Mouse (Mus musculus): Measurements from ENCODE around the gene Aqp9. TPM values are rescaled to one million over a fixed set of nuclear protein-coding genes. Genes with fewer than 3 reads are reported as not detected.

The Aqp9 gene
- total RNA-seq (2021) = under 1 TPM; 0.15 to 0.17 TPM
- long read RNA-seq, experiment 1 = 0 reads
- long read RNA-seq, experiment 2 = 0 reads

DNA sequence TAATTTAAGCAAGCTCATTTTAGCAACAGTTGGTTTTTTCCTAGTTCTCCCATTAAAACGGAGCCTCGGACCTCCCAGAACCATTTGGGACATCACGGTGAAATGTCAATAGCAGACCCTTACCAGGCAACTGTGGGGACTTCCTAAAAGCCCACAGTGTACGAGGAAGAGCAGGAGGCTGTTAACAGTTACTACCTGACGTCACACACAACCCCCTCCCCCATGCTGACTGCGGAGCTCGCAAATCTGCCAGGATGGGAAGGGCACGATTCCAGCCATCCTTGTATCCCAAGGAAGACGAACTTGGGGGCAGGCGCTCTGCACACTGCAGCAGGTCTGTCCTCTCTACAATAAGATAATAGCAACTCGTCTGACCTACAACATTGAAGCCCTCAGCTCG is at the start of gene Aqp9:
TSS of gene Aqp9 (minus strand) at position 172 of the 400 bp plus-strand sequence.
- no peak for DNase-seq

DNA sequence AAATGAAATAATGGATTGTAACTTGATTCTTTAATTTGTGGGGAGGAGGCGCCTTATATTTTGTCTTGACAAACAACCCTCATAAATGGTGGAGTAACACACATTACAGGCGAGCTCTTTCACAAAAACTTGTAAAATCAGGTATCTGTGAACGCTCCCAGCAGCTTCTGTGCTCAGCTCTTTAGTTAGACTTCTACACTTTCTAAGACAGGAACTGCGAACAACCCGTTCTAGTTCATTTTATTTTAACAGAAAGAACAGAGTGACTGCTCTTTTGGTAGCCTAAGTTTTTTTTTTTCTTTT is 49.3 kb upstream of the Aqp9 start:
- no peak for DNase-seq

- DNase-seq = peak in 1 of 2 experiments; percentile 32
Observed at GRCm38 (mm10) chr9:71216996-71217792, 48.7 kb upstream of the Aqp9 start.

GRCm38 (mm10) chr9:71216036-71216995 is 47.8 kb upstream of the Aqp9 start:
- DNase-seq = peak; percentile 17 to 61

DNA sequence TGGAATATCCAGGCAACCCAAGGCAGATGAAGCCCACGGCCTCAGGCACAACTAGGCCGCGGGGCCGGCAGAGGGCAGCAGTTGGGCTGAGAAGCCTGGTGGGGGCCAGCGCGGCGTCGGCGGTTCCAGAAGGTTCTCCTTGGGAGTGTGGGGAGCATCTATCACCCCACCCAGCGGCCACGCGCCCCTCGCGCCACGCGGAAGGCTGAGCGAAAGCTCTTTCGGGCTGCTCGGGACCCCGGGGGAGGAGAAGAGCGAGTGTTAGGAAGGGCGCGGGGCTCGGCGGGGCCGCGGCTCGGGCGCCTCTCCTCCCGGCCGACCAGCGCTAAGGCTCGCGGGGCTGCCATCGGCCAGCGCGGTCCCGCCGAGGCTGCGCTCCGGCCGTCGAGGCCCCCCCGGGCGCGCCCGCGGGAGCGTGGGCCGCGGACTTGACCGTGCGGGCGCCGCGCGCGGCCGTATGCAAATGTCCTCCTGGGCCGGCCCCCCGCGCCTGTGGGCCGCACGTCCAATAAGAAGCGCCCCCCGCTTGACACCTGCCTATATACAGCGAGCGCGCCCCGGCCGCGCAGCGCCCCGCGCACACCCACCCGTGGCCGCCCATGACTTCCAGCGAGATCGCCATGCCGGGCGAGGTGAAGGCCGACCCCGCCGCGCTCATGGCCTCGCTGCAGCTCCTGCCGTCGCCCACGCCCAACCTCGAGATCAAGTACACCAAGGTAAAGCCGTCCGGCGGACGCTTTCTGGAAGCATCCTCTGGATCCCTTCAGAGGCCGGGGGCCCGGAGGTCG is 47.0 kb upstream of the Aqp9 start, which contains the start of gene Aldh1a2:
TSS of gene Aldh1a2 (plus strand) at position 542 of the 788 bp plus-strand sequence.
- DNase-seq = peak; percentile 66 to 81

GRCm38 (mm10) chr9:71213636-71214035 is 45.2 kb upstream of the Aqp9 start:
- peak in 1 of 2 experiments; percentile 14 for DNase-seq

- peak in 1 of 2 experiments; percentile 55 for DNase-seq
Observed at GRCm38 (mm10) chr9:71210870-71211269, 42.4 kb upstream of the Aqp9 start.

DNA sequence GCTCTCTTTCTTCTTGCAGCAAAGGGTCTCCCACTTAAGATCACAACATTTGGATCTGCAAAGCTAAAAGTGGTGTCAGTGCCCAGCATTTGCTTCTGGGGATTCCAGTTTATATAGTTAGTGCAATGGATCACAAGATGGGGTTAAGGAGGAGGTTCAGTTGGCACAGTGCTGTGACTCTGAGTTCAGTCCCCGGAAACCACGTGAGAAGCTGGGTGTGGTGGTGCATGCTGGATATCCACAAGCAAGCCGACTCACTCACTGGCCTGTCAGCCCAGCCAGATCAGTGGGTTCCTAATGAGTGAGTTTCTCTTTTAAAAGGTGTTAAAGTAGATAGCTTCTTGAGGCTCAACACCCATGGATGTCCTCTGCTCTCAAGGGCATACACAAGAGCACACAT is 40.8 kb upstream of the Aqp9 start:
- DNase-seq = peak in 1 of 2 experiments; percentile 17

DNA sequence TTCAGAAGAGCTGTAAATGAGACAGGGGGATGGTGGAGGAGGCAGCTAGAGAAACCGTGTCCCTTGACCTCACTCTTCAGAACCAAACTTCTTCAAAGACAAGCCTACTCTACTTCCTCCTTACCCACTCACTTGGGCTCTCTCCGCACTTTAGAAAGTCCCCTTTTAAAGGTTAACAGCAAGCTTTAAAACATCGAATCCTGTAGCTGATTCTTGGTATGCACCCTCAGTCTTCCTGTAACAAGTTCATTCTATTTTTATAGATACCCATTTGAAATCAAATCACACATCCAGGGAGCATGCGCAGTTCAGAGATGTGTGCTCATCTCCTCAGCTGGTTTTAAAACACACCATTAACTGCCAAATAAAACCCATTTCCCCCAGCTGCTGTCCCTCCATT is 33.8 kb upstream of the Aqp9 start:
- no peak for DNase-seq

DNA sequence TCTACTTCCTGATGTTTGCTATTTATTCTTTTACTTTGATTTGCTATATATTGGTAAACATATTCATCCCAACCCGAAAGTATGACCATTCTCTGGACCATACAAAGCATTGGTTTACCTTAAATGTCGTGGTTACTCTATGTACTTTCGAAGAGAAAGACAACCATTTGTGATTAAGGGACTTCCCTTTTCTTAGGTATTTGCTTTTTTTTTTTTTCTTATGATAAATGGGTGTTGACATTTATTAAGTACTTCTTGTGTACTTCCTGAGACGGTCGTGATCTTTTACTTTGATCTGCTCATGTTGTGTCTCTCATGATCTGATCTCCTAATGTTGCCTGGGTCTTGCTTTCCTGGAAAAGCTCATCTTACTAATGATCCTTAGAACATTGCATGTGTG is 30.3 kb upstream of the Aqp9 start:
- DNase-seq = no peak

DNA sequence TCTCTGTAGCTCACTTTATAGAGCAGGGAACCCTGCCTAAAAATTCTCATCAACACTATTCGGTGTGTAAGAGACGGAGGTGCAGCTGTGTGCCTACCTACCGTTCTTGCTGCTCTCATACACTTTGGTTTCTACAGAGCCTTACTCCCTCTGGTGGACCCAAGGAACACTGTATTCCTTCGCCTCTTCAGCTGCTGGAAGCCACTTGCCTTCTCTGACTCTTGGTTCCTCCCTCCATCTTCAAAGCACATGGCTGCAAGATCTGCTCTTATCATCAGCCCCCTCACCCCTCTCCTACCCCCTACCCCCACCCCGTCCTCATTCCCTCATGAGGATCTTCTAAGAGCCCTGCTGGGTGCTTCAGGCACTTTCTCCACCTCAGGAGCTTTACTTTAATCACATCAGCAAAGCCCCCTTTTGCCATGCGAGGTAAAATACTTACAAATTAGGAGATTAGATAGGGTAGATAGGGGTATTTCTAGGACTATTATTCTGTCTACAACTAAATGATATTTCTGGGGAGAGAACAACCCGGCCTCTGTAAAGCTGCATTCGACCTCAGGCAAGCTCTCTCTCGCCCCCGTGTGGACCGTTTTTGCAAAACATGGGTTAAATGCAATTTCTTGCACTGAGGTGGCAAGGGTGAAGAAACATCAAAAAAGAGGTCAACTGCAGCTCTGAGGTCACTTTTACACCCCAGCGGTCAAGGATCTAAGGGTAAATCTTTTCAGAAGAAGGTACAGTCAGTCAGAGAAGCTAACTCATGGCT is 20.3 kb upstream of the Aqp9 start:
- peak; percentile 31 to 85 for DNase-seq

GRCm38 (mm10) chr9:71187396-71187795 is 18.9 kb upstream of the Aqp9 start:
- DNase-seq = no peak

DNA sequence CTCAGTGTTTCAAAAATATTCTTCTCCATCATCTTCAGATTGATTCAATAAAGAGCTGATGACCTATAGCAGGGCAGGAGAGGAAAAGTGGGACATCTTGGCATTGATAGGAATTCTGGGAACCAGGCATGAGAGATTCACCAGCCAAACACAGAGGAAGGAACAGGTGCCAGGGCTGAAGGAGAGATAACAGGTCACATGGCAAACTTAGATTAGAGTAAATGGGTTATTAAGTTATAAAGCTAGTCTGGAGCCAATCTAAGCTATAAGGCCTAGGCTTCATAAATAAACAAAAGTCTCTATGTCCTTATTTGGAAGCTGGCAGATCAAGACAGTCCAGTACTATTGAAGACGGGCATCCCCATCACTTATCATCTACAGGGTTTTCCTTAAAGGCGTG is 17.3 kb upstream of the Aqp9 start:
- DNase-seq = no peak

DNA sequence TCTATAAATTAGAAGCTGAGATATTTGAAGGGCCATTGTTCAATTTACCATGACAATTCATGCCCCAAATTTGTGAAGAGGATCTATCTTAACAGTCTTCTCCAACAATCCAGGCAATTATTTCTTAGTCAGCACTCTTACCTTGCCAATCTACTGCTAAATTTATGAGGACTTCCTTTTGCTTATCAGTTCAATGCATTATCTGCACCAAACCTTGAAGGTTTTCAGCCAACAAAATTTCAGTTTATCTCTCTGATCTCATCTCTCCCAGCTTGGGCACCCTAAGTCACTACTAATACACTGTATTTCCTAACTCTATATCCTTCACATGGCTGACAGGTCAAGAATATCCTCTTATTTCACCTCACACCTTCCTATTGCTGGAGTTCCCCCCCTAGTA is 16.8 kb upstream of the Aqp9 start:
- no peak for DNase-seq

- DNase-seq = no peak
Observed at GRCm38 (mm10) chr9:71179964-71180700, 11.7 kb upstream of the Aqp9 start.

DNA sequence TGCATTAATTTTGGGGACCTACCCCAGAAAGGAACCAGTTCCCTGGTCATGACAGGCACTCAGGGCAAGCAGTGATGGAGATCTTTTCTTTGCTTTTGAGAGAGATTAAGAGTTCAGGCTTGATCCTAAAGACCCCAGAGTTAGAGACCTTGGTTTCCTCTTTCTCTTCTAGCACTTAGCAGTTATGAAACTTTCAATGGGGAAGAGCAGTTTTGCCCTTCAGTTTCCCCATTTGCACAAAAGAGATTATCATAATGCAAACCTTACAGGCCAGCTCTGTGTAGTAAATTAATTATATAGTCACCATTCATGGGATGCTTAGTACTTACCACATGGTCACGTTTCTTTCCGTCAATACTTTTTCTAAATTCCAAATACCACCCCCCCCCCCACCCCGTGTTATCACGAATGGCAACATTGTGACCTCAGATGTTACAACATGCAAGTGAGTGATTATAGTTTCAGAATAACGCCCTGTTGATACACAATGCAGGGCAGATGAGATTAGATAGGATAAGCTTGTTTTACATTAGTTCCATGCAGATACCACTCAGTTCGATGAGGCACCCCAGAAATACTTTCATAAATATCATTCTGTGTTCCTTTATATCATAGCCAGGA is 10.9 kb upstream of the Aqp9 start:
- DNase-seq = no peak

GRCm38 (mm10) chr9:71175686-71176085 is 7.2 kb upstream of the Aqp9 start:
- no peak for DNase-seq

- no peak for DNase-seq
Observed at GRCm38 (mm10) chr9:71174316-71174975, 6.0 kb upstream of the Aqp9 start.

DNA sequence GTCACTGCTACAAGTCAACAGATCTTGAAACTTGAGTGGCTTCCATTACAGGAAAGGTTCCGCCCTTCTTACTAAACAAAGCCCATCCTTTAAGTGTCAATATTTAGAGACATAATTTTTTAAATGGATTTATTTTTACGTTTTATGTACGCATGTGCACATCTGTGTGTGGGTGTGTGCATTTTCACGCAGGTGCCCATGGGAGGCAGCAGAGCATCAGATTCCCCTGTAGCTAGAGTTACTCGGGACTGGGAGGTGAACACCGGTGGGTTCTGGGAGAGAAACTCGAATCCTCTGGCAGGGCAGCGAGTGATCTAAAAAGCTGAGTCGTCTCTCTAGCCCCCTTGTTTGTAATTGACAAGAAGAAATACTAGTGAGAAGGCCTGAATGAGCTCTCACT is 5.1 kb upstream of the Aqp9 start:
- DNase-seq = no peak

Measured in heart, adult 18-20 months (tissue).